Mouse (Mus musculus) embryonic facial prominence, embryonic 13.5 days (tissue): ENCODE measurements around the gene Fuz. TPM values are rescaled to one million over a fixed set of nuclear protein-coding genes. Genes with fewer than 3 reads are reported as not detected.
A peak's percentile ranks its signal among the peaks of the same experiment; 100 is the strongest.

Experiments used
- ATAC-seq: fragments of 200-750 bp; cut with Nextera tagmentation; 2 replicates; pipeline ENCODE4 v1.8.0; 2017; ENCODE audit warnings: low read depth; ENCODE audit not compliant: insufficient number of reproducible peaks, insufficient read depth, low FRiP score, low TSS enrichment
- H3K27ac ChIP-seq: fragments of 300-500 bp; sonication (generic); 2 replicates; pipeline ENCODE4 v1.5.1; 2015; ENCODE audit warnings: moderate library complexity, mild to moderate bottlenecking, inconsistent platforms
- H3K27me3 ChIP-seq: fragments of 300-500 bp; sonication (generic); 2 replicates; pipeline ENCODE4 v1.6.1; 2015; ENCODE audit warnings: mild to moderate bottlenecking, inconsistent platforms
- H3K36me3 ChIP-seq: fragments of 300-500 bp; sonication (generic); 2 replicates; pipeline ENCODE4 v1.6.1; 2015; ENCODE audit warnings: mild to moderate bottlenecking, inconsistent platforms
- H3K4me1 ChIP-seq: fragments of 300-500 bp; sonication (generic); 2 replicates; pipeline ENCODE4 v1.6.1; 2015; ENCODE audit warnings: inconsistent platforms
- H3K4me2 ChIP-seq: fragments of 300-500 bp; sonication (generic); 2 replicates; pipeline ENCODE4 v1.6.1; 2015; ENCODE audit warnings: moderate library complexity, mild to moderate bottlenecking, inconsistent platforms
- H3K4me3 ChIP-seq: fragments of 300-500 bp; sonication (generic); 2 replicates; pipeline ENCODE4 v1.5.1; 2015; ENCODE audit warnings: mild to moderate bottlenecking, inconsistent platforms
- H3K9ac ChIP-seq: fragments of 300-500 bp; sonication (generic); 2 replicates; pipeline ENCODE4 v1.6.1; 2015; ENCODE audit warnings: mild to moderate bottlenecking, inconsistent platforms
- H3K9me3 ChIP-seq: fragments of 300-500 bp; sonication (generic); 2 replicates; pipeline ENCODE4 v1.6.1; 2016; ENCODE audit warnings: inconsistent platforms
- WGBS: fragments of 180-500 bp; shearing (Covaris S2); methylation state at CpG from one replicate; pipeline ENCODE4 v1.1.7; 2015; ENCODE audit warnings: mixed read lengths; 5-methylcytosine and 5-hydroxymethylcytosine counted together
- polyA plus RNA-seq: library from polyadenylated mRNA; unstranded; fragments of >200 nt; fragmentation: Nextera tagmentation; extraction: Ambion mirVana; gene quantifications from 2 replicates; pipeline ENCODE4 v1.2.1, GENCODE M21; 2015

The Fuz gene
- polyA plus RNA-seq, 1 experiment from 2014 or later: 29.7 TPM

- ATAC-seq: no peak
- H3K27me3 ChIP-seq: no peaks in the 10 kb centered on the region
- 83% methylated on average over 8 of the region's 8 CpGs for WGBS
- no peak overlapping the region for H3K27ac ChIP-seq
- no peak overlapping the region for H3K9ac ChIP-seq
- H3K9me3 ChIP-seq: no peaks in the 10 kb centered on the region
- H3K4me1 ChIP-seq: peaks cover 47% of the 10 kb centered on the region
- no peak overlapping the region for H3K4me2 ChIP-seq
- no peak overlapping the region for H3K4me3 ChIP-seq
- peaks cover 59% of the 10 kb centered on the region for H3K36me3 ChIP-seq
Measured at GRCm38 (mm10) chr7:44862434-44862833, 33.4 kb upstream of the Fuz start.

DNA sequence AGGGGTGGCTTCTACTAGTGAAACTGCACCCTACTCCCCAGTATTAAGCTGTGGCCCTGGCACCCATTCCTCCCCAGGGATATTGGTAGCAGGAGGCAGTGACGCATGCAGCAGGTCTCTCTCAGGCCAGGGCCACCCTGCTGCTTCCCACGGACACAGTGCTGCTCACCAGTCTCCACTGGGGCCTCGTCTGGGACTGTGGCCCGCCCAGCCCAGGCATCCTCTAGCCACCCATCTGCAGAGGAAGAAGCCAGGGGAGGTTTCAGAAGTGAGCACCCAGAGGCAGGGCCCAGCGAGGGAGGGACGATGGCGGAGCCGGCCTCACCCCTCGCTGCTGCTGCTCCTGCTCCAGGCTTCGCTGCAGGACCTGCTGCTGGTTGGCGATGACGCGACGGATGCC, 32.7 kb upstream of the Fuz start:
- WGBS: 88% methylated on average over 14 of the region's 14 CpGs
- 0 out of 2 replicates have a peak overlapping the region, but pooled peaks have one; percentile 11 for H3K27ac ChIP-seq

GRCm38 (mm10) chr7:44863982-44864494, 31.8 kb upstream of the Fuz start:
- no peak overlapping the region for H3K4me3 ChIP-seq
- H3K9ac ChIP-seq: no peak overlapping the region
- no peaks in the 10 kb centered on the region for H3K9me3 ChIP-seq
- 86% methylated on average over 11 of the region's 11 CpGs for WGBS
- peaks cover 45% of the 10 kb centered on the region for H3K4me1 ChIP-seq
- ATAC-seq: no peak
- H3K27me3 ChIP-seq: no peaks in the 10 kb centered on the region
- no peak overlapping the region for H3K4me2 ChIP-seq
- H3K27ac ChIP-seq: no peak overlapping the region
- H3K36me3 ChIP-seq: peaks cover 59% of the 10 kb centered on the region

More for the DNA sequence above, 32.7 kb upstream of the Fuz start:
- H3K4me1 ChIP-seq: peaks cover 47% of the 10 kb centered on the region
- H3K9me3 ChIP-seq: no peaks in the 10 kb centered on the region
- no peak overlapping the region for H3K4me3 ChIP-seq
- ATAC-seq: no peak
- peaks cover 59% of the 10 kb centered on the region for H3K36me3 ChIP-seq
- H3K9ac ChIP-seq: no peak overlapping the region
- no peaks in the 10 kb centered on the region for H3K27me3 ChIP-seq
- H3K4me2 ChIP-seq: no peak overlapping the region

DNA sequence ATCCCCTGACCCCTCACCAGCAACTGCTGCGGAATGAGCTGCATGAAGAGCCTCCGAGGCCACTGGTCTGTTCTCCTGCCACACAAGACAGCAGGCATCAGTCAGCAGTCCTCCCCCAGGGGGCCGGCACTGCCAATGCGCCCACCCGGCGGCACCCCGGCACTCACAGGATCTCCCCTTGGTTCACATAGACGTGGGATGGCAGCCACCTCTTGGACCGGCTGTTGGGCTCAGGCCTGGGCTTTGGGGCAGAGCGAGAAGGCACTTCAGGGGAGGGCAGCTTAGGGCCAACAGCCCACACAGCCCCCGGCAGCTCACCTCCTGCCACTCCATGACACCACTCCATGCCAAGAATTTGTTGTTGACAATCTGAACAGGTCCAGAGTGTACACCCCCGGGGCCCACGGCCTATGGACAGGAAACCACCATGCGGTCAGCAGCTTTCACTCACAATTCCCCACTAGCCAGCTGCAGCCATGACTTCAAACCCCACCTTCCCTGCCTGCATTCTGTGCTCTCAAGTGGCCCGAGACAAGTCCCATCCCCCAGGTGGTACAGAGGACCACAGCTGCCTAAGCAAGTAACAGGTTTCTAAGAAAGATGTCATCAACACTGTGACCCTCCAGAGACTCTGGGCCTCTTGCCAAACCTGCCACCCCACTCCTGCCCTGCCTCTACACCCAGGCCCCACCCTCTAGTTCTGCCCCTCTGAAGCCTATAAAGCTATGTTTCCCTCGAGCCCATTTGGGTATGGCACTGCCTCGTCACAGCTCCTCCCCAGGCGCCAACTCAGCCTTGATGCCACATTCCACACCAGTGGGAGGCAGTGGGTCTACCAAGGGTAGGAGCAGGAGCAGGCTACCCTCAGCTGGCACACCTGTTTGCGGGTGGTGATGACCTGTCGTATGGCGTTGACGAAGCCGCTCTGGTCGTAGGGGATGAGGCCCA, 31.0 kb upstream of the Fuz start:
- Histone ChIP-seq H3K4me2 (no peak overlapping the region), H3K36me3 (peaks cover 59% of the 10 kb centered on the region), H3K4me3 (no peak overlapping the region), H3K4me1 (peaks cover 45% of the 10 kb centered on the region), H3K9me3 (no peaks in the 10 kb centered on the region), H3K27me3 (no peaks in the 10 kb centered on the region), H3K27ac (peak overlapping the region; percentile 100; the same call in 1 of the 2 replicates), H3K9ac (no peak overlapping the region)
- WGBS: 82% methylated on average over 24 of the region's 24 CpGs
- no peak for ATAC-seq

DNA sequence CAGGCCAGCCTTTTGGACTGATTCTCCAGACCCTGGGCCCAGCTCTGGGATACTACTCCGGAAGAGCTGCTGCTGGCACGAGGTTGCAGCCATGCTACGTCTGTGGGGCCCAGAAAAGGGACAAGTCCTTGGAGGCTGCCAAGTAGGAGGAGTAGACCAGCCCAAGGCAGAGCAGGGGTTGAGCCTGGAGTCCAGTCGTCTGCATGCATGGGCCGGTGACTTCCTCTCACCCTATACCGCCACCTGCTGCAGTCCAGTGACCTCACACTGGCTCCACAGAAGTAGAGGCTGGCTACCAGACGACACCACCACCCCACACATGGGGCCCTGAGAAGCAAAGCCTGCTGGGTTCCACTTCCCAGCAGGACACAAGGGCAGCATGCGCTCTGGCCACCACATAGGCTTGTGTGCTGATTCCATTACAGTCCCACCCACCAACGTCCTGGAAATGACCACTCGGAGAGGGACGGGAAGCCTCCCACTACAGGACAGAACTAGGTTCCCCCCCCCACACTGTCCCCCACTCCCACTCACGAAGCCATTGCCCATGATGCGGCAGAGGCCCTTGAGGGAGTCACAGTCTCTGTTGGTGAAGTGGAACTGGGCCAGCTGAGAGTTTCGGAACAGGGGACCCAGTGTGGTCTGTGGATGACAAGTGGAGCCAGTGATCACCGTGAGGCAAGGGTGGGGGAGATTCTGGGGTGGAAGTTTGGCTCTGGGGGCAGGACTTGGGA, 29.4 kb upstream of the Fuz start:
- peaks cover 43% of the 10 kb centered on the region for H3K4me1 ChIP-seq
- H3K36me3 ChIP-seq: peaks cover 52% of the 10 kb centered on the region
- H3K27me3 ChIP-seq: no peaks in the 10 kb centered on the region
- peak overlapping the region; percentile 100; the same call in 1 of the 2 replicates for H3K27ac ChIP-seq
- H3K9me3 ChIP-seq: no peaks in the 10 kb centered on the region
- peak overlapping the region; percentile 92 for H3K4me3 ChIP-seq
- H3K9ac ChIP-seq: peak overlapping the region; percentile 64
- peak overlapping the region; percentile 94 for H3K4me2 ChIP-seq
- WGBS: 57% methylated on average over 15 of the region's 15 CpGs
- ATAC-seq: no peak

GRCm38 (mm10) chr7:44867010-44867702, 28.7 kb upstream of the Fuz start:
- H3K4me3 ChIP-seq: peak overlapping the region; percentile 92
- no peak for ATAC-seq
- H3K4me1 ChIP-seq: peaks cover 43% of the 10 kb centered on the region
- H3K9ac ChIP-seq: peak overlapping the region; percentile 100
- H3K9me3 ChIP-seq: no peaks in the 10 kb centered on the region
- peak overlapping the region; percentile 94 for H3K4me2 ChIP-seq
- H3K27ac ChIP-seq: peak overlapping the region; percentile 100; the same call in 1 of the 2 replicates
- peaks cover 45% of the 10 kb centered on the region for H3K36me3 ChIP-seq
- no peaks in the 10 kb centered on the region for H3K27me3 ChIP-seq
- WGBS: 67% methylated on average over 19 of the region's 19 CpGs

DNA sequence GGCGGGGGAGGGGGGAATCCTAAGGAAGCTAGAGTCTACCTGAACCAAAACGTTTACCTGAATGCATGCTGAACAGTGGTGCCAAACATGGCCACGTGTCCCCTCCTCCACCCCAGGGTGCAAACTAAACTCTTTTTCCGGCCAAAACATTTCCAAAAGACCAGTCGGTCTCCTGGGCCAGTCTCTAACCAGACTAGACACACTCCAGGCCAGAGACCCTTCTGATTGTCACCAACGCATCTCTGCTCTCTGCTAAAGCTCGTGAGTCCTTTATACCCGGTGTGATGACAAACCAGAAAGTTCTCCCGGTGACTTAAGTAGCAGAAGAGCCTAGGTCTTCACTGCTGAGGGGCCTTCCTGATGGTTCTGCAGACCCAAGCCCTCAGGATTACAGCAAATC, 28.1 kb upstream of the Fuz start:
- Histone ChIP-seq H3K27me3 (no peaks in the 10 kb centered on the region), H3K9me3 (no peaks in the 10 kb centered on the region), H3K4me3 (peak overlapping the region; percentile 92), H3K36me3 (peaks cover 39% of the 10 kb centered on the region), H3K27ac (peak overlapping the region; percentile 100), H3K4me2 (peak overlapping the region; percentile 94), H3K9ac (peak overlapping the region; percentile 100), H3K4me1 (peaks cover 43% of the 10 kb centered on the region)
- 43% methylated on average over 9 of the region's 9 CpGs for WGBS
- ATAC-seq: no peak

GRCm38 (mm10) chr7:44868465-44868864, 27.4 kb upstream of the Fuz start:
- no peaks in the 10 kb centered on the region for H3K9me3 ChIP-seq
- H3K4me3 ChIP-seq: peak overlapping the region; percentile 92
- WGBS: 5% methylated on average over 16 of the region's 16 CpGs
- peaks cover 43% of the 10 kb centered on the region for H3K4me1 ChIP-seq
- peak overlapping the region; percentile 100 for H3K9ac ChIP-seq
- no peak for ATAC-seq
- peak overlapping the region; percentile 94 for H3K4me2 ChIP-seq
- peak overlapping the region; percentile 100 for H3K27ac ChIP-seq
- H3K27me3 ChIP-seq: no peaks in the 10 kb centered on the region
- peaks cover 32% of the 10 kb centered on the region for H3K36me3 ChIP-seq

- WGBS: under 1% methylated on average over 100 of the region's 108 CpGs
- H3K27ac ChIP-seq: peak overlapping the region; percentile 100
- ATAC-seq: peak; percentile 65
- H3K36me3 ChIP-seq: peaks cover 26% of the 10 kb centered on the region
- H3K4me2 ChIP-seq: peak overlapping the region; percentile 94
- H3K9me3 ChIP-seq: no peaks in the 10 kb centered on the region
- peak overlapping the region; percentile 100 for H3K9ac ChIP-seq
- no peaks in the 10 kb centered on the region for H3K27me3 ChIP-seq
- peak overlapping the region; percentile 92 for H3K4me3 ChIP-seq
- H3K4me1 ChIP-seq: peaks cover 43% of the 10 kb centered on the region
Measured at GRCm38 (mm10) chr7:44868919-44869696, 26.8 kb upstream of the Fuz start.

DNA sequence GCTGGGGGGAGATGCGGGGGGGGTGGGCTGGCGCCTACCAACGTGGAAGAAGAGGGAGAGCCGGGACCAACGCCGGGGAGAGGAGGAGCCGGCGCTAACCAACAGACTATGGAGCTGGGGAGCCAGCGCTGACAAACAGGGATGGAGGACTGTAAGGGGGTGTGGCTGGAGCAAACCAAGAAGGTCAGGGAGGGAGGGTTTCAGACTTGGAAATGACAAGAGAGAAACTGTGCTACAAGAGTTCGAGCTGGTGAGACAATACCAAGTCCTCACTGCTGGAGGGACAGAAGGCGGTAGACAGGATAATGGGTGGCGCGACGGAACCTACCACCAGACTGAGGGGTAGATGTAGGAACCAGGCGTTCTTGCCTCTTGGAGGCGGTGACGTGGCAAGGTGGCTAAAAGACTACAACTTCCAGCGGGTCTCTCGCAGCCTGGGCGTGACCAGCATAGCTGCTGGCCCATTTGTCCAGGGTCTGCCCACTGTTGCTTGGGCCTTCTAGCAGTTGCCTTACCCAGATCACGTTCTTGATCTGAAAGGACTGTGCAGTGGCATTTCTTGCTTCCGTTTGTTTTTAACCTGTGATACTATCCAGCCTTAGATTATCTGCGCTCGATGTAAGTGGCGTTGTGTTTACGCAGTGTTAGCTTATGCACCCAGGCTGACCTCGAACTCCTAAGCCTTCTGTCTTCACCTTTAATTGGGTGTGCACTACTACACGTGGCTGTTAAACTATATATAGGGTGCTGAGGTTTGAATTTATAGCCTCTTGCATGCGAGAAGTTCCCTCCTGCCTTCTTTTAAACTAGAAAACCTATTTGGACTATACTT, 26.0 kb upstream of the Fuz start, which contains the start of gene Ptov1:
TSS of gene Ptov1 (minus strand) at position 92 of the 832 bp plus-strand sequence.
- ATAC-seq: peak; percentile 91
- 7% methylated on average over 29 of the region's 29 CpGs for WGBS
- H3K36me3 ChIP-seq: peaks cover 18% of the 10 kb centered on the region
- peak within 1 kb of the TSS; percentile 94 for H3K4me2 ChIP-seq
- no peaks in the 10 kb centered on the region for H3K9me3 ChIP-seq
- H3K9ac ChIP-seq: peak within 1 kb of the TSS; percentile 100
- H3K27ac ChIP-seq: peak within 1 kb of the TSS; percentile 100
- H3K27me3 ChIP-seq: no peaks in the 10 kb centered on the region
- peak within 1 kb of the TSS; percentile 92 for H3K4me3 ChIP-seq
- H3K4me1 ChIP-seq: peaks cover 43% of the 10 kb centered on the region
